Comparison of ENCODE assay signal across 19 mouse cellular contexts in the genomic region with DNA sequence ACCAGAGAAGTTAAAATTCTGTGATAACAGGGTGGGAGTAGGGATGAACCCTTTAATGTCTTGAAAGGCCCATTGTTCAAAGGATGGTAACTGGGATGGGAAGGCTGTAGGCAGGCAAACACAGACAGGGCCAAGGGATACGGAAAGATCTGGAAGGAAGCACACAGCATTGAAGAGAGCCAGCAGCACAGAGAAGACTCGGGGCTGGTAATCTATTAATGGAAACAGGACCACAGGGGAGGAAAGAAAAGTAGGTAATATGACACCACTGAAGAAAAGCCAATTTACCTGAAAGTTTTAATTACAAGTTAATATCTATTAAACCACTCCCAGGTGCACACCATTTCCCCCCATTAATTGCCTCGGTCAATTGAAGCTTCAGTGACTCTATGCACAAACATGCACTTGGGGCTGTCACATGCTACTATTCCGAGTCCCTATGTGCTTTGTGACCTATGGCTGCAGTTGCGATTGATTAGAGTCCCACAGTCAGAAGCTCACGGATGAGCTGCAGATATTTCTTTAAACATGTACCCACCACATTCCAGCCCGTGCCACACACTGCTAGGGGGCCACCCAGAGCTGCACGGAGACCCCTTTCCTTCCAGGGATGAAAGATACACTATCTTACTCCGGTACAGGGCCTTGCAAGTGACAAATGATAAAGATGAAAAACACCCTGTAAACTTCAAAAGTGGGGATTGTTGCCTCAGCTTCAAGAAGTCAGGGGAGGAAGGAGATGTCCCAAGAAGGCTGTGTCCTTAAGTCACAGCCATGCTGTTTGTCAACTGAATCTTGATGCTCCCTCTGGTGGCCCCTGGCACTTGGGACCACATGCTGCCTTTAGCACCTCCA. TPM values are rescaled to one million over a fixed set of nuclear protein-coding genes. Genes with fewer than 3 reads are reported as not detected.
A peak's percentile ranks its signal among the peaks of the same experiment; 100 is the strongest.
DNase-seq lines count a peak whose midpoint lies in the region; ATAC-seq and TF ChIP-seq lines count a peak whose summit lies in the region.
"Had no signal": no experiment of that assay in that cellular context is flagged by ENCODE, and none has a peak within 500 bp of the region (broad histone marks: within the 10 kb centered on the region; RNA-seq: fewer than 3 reads in every experiment).

No protein-coding gene starts in this region.

- H3K9ac ChIP-seq in hindbrain, postnatal 0 days (replicated peaks; ENCODE audit: low read length): no peak overlapping the region
- no peak overlapping the region for H3K9ac ChIP-seq in hindbrain, embryonic 12.5 days
- no peak overlapping the region for H3K9ac ChIP-seq in liver, embryonic 14.5 days (replicated peaks)
- H3K9ac ChIP-seq in MEL (ENCODE audit: control insufficient read depth, low read depth, low read length, poor library complexity, severe bottlenecking): no peak overlapping the region
- H3K9ac ChIP-seq: embryonic facial prominence, embryonic 15.5 days; forebrain, embryonic 15.5 days; limb, embryonic 13.5 days; liver, embryonic 15.5 days; midbrain, embryonic 12.5 days had no signal

- WGBS in hindbrain, postnatal 0 days: 70% methylated on average over 9 of the region's 9 CpGs
- WGBS in hindbrain, embryonic 12.5 days: 79% methylated on average over 9 of the region's 9 CpGs
- WGBS in liver, embryonic 14.5 days (ENCODE audit: insufficient replicate concordance): 60% methylated on average over 9 of the region's 9 CpGs

- no peaks in the 10 kb centered on the region; the same call in 1 of the 2 replicates for H3K36me3 ChIP-seq in hindbrain, postnatal 0 days (ENCODE audit: insufficient read depth, low read length)
- H3K36me3 ChIP-seq in hindbrain, embryonic 12.5 days: no peaks in the 10 kb centered on the region
- H3K36me3 ChIP-seq in liver, embryonic 14.5 days (replicated peaks; ENCODE audit: control insufficient read depth, insufficient read depth, low read depth): no peaks in the 10 kb centered on the region
- H3K36me3 ChIP-seq in MEL (ENCODE audit: control insufficient read depth in 1 of 2, insufficient read depth in 2 of 2, low read length in 2 of 2): peaks cover 10 to 18% of the 10 kb centered on the region in 2 experiments
- H3K36me3 ChIP-seq: embryonic facial prominence, embryonic 15.5 days; forebrain, embryonic 15.5 days; limb, embryonic 13.5 days; liver, embryonic 15.5 days; midbrain, embryonic 12.5 days had no signal

- 0 out of 2 replicates have a peak, but pooled peaks cover 3% of the 10 kb centered on the region for H3K4me1 ChIP-seq in hindbrain, postnatal 0 days (ENCODE audit: insufficient read depth, low read length)
- H3K4me1 ChIP-seq in hindbrain, embryonic 12.5 days: peaks cover 9% of the 10 kb centered on the region; the same call in 1 of the 2 replicates
- no peaks in the 10 kb centered on the region for H3K4me1 ChIP-seq in liver, embryonic 14.5 days (replicated peaks; ENCODE audit: control insufficient read depth in 2 of 2, insufficient read depth in 2 of 2, low read length in 1 of 2)
- peaks cover 3 to 18% of the 10 kb centered on the region in 2 experiments for H3K4me1 ChIP-seq in MEL (ENCODE audit: control insufficient read depth in 1 of 2, insufficient read depth in 2 of 2, low read length in 2 of 2)
- H3K4me1 ChIP-seq: forebrain, embryonic 15.5 days had no signal

- peaks cover 10% of the 10 kb centered on the region for H3K79me2 ChIP-seq in MEL (ENCODE audit: control insufficient read depth, insufficient read depth, low read length, poor library complexity)

- H3K9me3 ChIP-seq in hindbrain, postnatal 0 days (ENCODE audit: low read length): no peaks in the 10 kb centered on the region
- no peaks in the 10 kb centered on the region for H3K9me3 ChIP-seq in hindbrain, embryonic 12.5 days (replicated peaks)
- no peaks in the 10 kb centered on the region for H3K9me3 ChIP-seq in liver, embryonic 14.5 days (ENCODE audit: control insufficient read depth, low read length)
- no peaks in the 10 kb centered on the region for H3K9me3 ChIP-seq in MEL (replicated peaks; ENCODE audit: insufficient read depth, low read length)
- H3K9me3 ChIP-seq: embryonic facial prominence, embryonic 15.5 days; forebrain, embryonic 15.5 days; liver, embryonic 15.5 days; midbrain, embryonic 12.5 days had no signal

- TF ChIP-seq EP300 in liver, embryonic 14.5 days (IDR thresholded peaks at IDR 0.05; ENCODE audit: low read depth): no peak
- no peak for TF ChIP-seq EP300 in MEL (IDR thresholded peaks at IDR 0.05; ENCODE audit: low read depth in 1 of 2, low read length in 2 of 2)

- no peak overlapping the region for H3K4me3 ChIP-seq in hindbrain, postnatal 0 days (ENCODE audit: low read length)
- no peak overlapping the region for H3K4me3 ChIP-seq in hindbrain, embryonic 12.5 days
- no peak overlapping the region for H3K4me3 ChIP-seq in liver, embryonic 14.5 days (ENCODE audit: insufficient read depth in 1 of 2, low read depth in 2 of 2, low read length in 2 of 2)
- H3K4me3 ChIP-seq in MEL (ENCODE audit: control insufficient read depth in 1 of 2, insufficient read depth in 1 of 2, low read depth in 2 of 2, low read length in 2 of 2): no peak overlapping the region
- H3K4me3 ChIP-seq: embryonic facial prominence, embryonic 15.5 days; forebrain, embryonic 15.5 days; limb, embryonic 13.5 days; liver, embryonic 15.5 days; midbrain, embryonic 12.5 days had no signal

- H3K27me3 ChIP-seq in hindbrain, postnatal 0 days (ENCODE audit: insufficient read depth, low read length): no peaks in the 10 kb centered on the region
- no peaks in the 10 kb centered on the region for H3K27me3 ChIP-seq in hindbrain, embryonic 12.5 days
- H3K27me3 ChIP-seq in liver, embryonic 14.5 days (ENCODE audit: control insufficient read depth, insufficient read depth, low read length): no peaks in the 10 kb centered on the region
- no peaks in the 10 kb centered on the region for H3K27me3 ChIP-seq in MEL (ENCODE audit: control insufficient read depth in 1 of 2, insufficient read depth in 2 of 2, low read length in 2 of 2)
- H3K27me3 ChIP-seq: embryonic facial prominence, embryonic 15.5 days; forebrain, embryonic 15.5 days; limb, embryonic 13.5 days; liver, embryonic 15.5 days; midbrain, embryonic 12.5 days had no signal

- TF ChIP-seq POLR2A in MEL (IDR thresholded peaks at IDR 0.05; ENCODE audit: control insufficient read depth in 1 of 2, insufficient read depth in 1 of 2, low read depth in 1 of 2, low read length in 2 of 2, poor library complexity in 1 of 2): no peak

- no peak for DNase-seq in hindbrain, postnatal 0 days (ENCODE audit: low spot score)
- DNase-seq in liver, embryonic 14.5 days (ENCODE audit: low read depth in 3 of 3, low spot score in 3 of 3): no peak
- DNase-seq in liver (no peak), MEL (ENCODE audit: low read depth, low spot score) (no peak)
- DNase-seq: adrenal gland, postnatal 25 days; B cell, adult 2 months; cerebellum, adult 9-10 months; heart, postnatal 10 days; kidney, adult 18-20 months had no signal

- peak; percentile 4; the same call in 1 of the 2 replicates for TF ChIP-seq CTCF in hindbrain, postnatal 0 days (IDR thresholded peaks at IDR 0.05; ENCODE audit: low read depth)
- TF ChIP-seq CTCF in liver, embryonic 14.5 days (IDR thresholded peaks at IDR 0.05; ENCODE audit: low read depth): peak; percentile 23; the same call in 1 of the 2 replicates
- TF ChIP-seq CTCF in MEL (IDR thresholded peaks at IDR 0.05 in 2 of 3, conservative IDR thresholded peaks at IDR 0.05 in 1 of 3; ENCODE audit: control insufficient read depth in 1 of 3, insufficient read depth in 1 of 3, low read depth in 2 of 3, low read length in 3 of 3, poor library complexity in 1 of 3, severe bottlenecking in 1 of 3): peak in 1 of 3 experiments; percentile 2; a peak in 1 of 6 replicates

- no peak for ATAC-seq in hindbrain, postnatal 0 days
- ATAC-seq in hindbrain, embryonic 12.5 days (ENCODE audit: low FRiP score): no peak
- ATAC-seq in liver, embryonic 14.5 days (ENCODE audit: insufficient read depth): no peak
- ATAC-seq in granulocyte monocyte progenitor cell, adult 5-6 weeks (replicated peaks; ENCODE audit: poor library complexity, severe bottlenecking): peak; percentile 51
- ATAC-seq in erythroid progenitor cell, adult 5-6 weeks (replicated peaks; ENCODE audit: low FRiP score, poor library complexity, severe bottlenecking): no peak
- ATAC-seq: forebrain, embryonic 15.5 days; inflammation-experienced regulatory T-cells, adult 6 months had no signal

- TF ChIP-seq RAD21 in MEL (IDR thresholded peaks at IDR 0.05; ENCODE audit: low read depth, low read length): no peak

- no peak overlapping the region for H3K27ac ChIP-seq in hindbrain, postnatal 0 days
- H3K27ac ChIP-seq in hindbrain, embryonic 12.5 days: no peak overlapping the region
- no peak overlapping the region for H3K27ac ChIP-seq in liver, embryonic 14.5 days
- no peak overlapping the region for H3K27ac ChIP-seq in MEL (ENCODE audit: control insufficient read depth, low read depth, low read length)
- H3K27ac ChIP-seq: embryonic facial prominence, embryonic 15.5 days; forebrain, embryonic 15.5 days; limb, embryonic 13.5 days; liver, embryonic 15.5 days; midbrain, embryonic 12.5 days had no signal

- H3K4me2 ChIP-seq in hindbrain, postnatal 0 days (ENCODE audit: low read depth, low read length): no peak overlapping the region
- H3K4me2 ChIP-seq in hindbrain, embryonic 12.5 days (replicated peaks): no peak overlapping the region
- no peak overlapping the region for H3K4me2 ChIP-seq in liver, embryonic 14.5 days (ENCODE audit: low read depth)
- H3K4me2 ChIP-seq: embryonic facial prominence, embryonic 15.5 days; forebrain, embryonic 15.5 days; heart, embryonic 11.5 days; limb, embryonic 13.5 days; liver, embryonic 15.5 days; midbrain, embryonic 12.5 days had no signal

TF ChIP-seq in MEL, 35 proteins besides CTCF, POLR2A, EP300 and RAD21:
- TF ChIP-seq SMC3 (IDR thresholded peaks at IDR 0.05; ENCODE audit: low read depth, low read length) (peak; percentile 16; the same call in 1 of the 2 replicates), MXI1 (IDR thresholded peaks at IDR 0.05; ENCODE audit: low read depth, low read length) (no peak)

RNA-seq across cellular contexts. Expression of gene Fam49b, which starts 53.0 kb away (rescaled TPM):
- 86.9 and 95.4 TPM in 2 replicates for total RNA-seq in hindbrain, postnatal 0 days (2014; rRNA removed)
- polyA plus RNA-seq in hindbrain, postnatal 0 days (2015; fragmentation: Nextera tagmentation; extraction: Ambion mirVana): 126 and 131 TPM in 2 replicates
- polyA plus RNA-seq in hindbrain, embryonic 12.5 days (2016; fragmentation: Nextera tagmentation; extraction: Ambion mirVana): 101 and 108 TPM in 2 replicates
- polyA plus RNA-seq in liver, embryonic 14.5 days (2012; rRNA removed): 15.6 and 25.1 TPM in 2 replicates
- polyA plus RNA-seq in liver, embryonic 14.5 days (2014; fragmentation: Nextera tagmentation; extraction: Ambion mirVana): 41.1 and 42.1 TPM in 2 replicates
- 94.9 and 104 TPM in 2 replicates for total RNA-seq in MEL (2012; rRNA removed)
- polyA plus RNA-seq in MEL (2012; ENCODE audit: insufficient read depth in 1 of 2, insufficient read length in 2 of 2, low read depth in 1 of 2, low replicate concordance in 2 of 2, missing spikeins in 1 of 2): 100 to 1,000 TPM in 1 of 2 experiments, not detected in 1; 164 TPM
- total RNA-seq in granulocyte monocyte progenitor cell, adult 5-6 weeks (2014; fragmentation: Nextera tagmentation): 245 and 269 TPM in 2 replicates
- total RNA-seq in granulocyte monocyte progenitor cell, adult 5-6 weeks (2017): 248 and 302 TPM in 2 replicates
- total RNA-seq in erythroid progenitor cell, adult 5-6 weeks (2015; ENCODE audit: low replicate concordance): 83.8 and 95.5 TPM in 2 replicates
- total RNA-seq in erythroid progenitor cell, adult 5-6 weeks (2017; ENCODE audit: low replicate concordance): 38.5 and 47.1 TPM in 2 replicates
